Mouse (Mus musculus) left cerebral cortex, adult 18-20 months (tissue): Measurements from ENCODE around the gene Pdia6. TPM values are rescaled to one million over a fixed set of nuclear protein-coding genes. Genes with fewer than 3 reads are reported as not detected.

ENCODE experiments used
- DNase-seq, 2 experiments: peaks; one replicate each; pipeline ENCODE4 v3.0.0; 2021 to 2022; ENCODE audit warnings: low spot score in 2 of 2, mixed read lengths in 1 of 2
- total RNA-seq, 2 experiments: library from RNA; stranded (reverse); gene quantifications; 2 replicates each; pipeline ENCODE4 v1.2.3; 2021

The Pdia6 gene
- total RNA-seq, 2 experiments from 2014 or later = 144 to 148 TPM

DNA sequence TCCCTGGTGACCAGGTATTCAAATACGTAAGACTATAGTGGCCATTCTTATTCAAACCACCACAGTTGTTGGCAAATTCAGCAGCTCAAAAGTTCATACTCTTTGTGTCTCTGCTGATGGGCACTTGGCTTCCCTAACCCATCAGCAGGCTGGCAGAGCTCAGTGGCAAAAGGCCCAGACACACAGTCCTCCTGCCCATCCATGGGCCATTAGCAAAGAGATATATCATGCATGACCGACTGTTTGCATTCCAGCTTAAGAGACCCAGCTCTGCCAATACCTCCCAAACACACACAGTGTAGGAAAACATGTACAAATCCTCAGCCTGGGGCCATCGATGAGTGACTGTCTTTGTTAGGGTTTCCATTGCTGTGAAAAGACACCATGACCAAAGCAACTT lies 5.3 kb upstream of the Pdia6 start:
- DNase-seq = no peak

- no peak for DNase-seq
Measured at GRCm38 (mm10) chr12:17263881-17264280, 2.5 kb upstream of the Pdia6 start.

- no peak for DNase-seq
Measured at GRCm38 (mm10) chr12:17264826-17265225, 1.5 kb upstream of the Pdia6 start.

- DNase-seq = no peak
Measured at GRCm38 (mm10) chr12:17266673-17266990, 287 bp downstream of the Pdia6 start.

GRCm38 (mm10) chr12:17267316-17267715 lies 971 bp downstream of the Pdia6 start:
- DNase-seq = no peak

GRCm38 (mm10) chr12:17271272-17271671 lies 4.9 kb downstream of the Pdia6 start:
- no peak for DNase-seq

DNA sequence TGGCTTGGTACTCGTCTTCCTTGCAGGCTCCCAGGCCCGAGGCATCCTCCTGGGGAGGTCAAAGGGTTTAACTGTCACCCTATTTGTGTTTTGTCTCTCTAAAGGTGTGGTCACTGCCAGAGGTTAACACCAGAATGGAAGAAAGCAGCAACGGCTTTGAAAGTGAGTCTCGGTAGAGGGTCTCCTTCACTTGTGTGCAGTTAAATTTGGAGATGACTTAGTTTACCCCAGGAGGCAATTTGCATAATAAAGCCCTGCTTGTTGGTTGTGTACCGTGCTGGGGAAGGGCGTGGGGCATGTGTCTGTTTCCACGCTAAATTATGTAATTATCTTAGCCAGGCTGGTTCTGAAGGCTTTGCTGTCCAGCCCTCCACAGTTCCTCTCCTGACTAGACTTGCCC lies 7.5 kb downstream of the Pdia6 start:
- DNase-seq = no peak

DNA sequence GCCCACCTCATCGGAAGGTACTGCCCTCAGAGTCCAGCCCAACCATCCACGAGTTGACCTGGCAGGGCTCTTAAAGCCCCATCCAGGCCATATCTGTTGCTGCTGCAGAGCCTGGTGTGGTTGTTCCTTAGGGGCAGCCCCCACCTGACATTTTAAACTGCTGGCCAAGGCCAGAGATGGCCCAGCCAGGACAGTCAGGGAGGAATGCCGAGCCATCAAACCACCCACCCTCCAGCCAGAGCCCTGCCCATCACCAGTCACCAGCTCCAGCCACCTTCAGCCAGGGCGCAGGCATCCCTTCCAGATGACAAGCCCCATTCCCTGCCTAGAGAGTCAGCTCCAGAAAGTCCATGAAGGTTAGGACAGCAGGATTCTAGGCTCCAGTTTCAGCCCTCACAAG lies 22.2 kb downstream of the Pdia6 start:
- no peak for DNase-seq

- no peak for DNase-seq
Measured at GRCm38 (mm10) chr12:17289060-17289459, 22.7 kb downstream of the Pdia6 start.

GRCm38 (mm10) chr12:17289913-17290312 lies 23.6 kb downstream of the Pdia6 start:
- no peak for DNase-seq

- no peak for DNase-seq
Measured at GRCm38 (mm10) chr12:17290569-17290968, 24.2 kb downstream of the Pdia6 start.

DNA sequence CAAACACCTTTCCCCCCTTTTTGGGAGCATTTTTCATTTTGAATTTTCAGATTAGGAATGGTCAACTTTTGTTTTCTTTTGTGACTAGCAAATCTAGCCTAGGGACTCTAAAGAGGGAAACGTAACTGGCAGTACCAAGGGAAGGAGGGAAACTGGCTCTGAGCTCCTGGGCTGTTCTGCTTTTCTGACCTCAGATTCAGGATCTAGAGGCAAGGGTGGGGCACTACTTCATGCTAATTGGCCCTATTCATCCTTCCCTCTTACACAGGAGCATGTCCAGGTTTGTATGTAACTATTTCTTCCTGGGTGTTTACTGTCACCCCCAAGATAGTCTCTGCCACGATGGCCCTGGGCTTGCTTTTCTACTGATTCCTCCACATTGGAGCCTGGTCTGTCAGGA lies 30.6 kb downstream of the Pdia6 start:
- DNase-seq = no peak

GRCm38 (mm10) chr12:17299902-17300301 lies 33.6 kb downstream of the Pdia6 start:
- no peak for DNase-seq

DNA sequence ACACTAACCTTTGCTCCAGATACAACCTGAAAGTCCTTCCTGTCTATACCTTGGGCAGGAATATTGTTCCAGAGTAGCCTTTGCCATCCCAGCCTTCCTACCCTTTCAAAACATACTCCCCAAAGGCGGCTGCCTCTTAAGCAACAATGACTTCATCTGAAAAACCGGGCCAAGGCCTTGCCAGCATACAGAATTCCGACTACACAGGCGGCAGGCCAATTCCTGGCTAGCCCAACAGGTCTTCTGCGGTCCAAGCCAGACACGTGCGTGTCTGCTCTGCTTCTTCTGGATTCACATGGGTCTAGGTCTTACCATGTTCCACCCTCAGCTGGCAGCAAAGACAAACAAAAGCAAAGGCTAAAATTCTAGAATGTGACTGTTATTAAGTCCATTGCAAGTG lies 39.1 kb downstream of the Pdia6 start:
- DNase-seq = no peak

DNA sequence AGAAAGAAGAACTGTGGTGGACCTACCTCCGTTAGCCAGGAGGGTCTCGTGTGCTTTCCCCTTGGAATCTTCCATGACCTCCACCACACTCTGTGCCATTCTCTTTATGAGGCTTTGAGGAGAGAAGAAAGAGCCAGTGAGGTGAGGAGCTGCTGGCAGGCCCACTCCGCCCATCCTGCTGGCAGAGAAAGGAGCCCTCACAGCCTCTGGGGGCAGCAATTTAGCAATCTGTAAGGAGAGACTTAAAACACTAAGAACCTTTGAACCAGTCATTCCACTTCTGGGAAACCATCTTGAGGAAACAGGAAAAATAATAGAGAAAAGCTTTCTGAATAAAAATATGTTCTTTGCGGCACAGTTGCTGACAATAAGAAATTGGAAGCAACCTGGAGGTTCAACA lies 41.9 kb downstream of the Pdia6 start:
- DNase-seq = no peak

- no peak for DNase-seq
Measured at GRCm38 (mm10) chr12:17310852-17311839, 44.8 kb downstream of the Pdia6 start.

DNA sequence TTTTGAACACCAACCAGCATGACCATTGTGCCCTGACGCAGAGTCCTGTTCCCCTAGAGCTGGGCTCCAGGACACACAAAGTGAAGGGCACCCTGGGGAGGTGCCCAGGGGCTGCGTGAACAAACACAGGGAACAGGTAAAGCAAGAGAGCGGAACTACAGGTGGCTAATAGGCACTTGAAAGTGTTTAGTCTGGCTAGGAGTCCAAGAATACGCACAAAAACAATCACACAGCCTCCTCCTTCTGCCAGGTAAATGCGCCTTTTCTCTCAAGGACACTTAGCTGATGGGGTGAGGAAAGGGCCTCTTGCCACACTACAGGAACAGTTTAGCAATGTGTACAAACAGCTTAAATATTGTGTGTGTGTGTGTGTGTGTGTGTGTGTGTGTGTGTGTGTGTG lies 49.8 kb downstream of the Pdia6 start:
- no peak for DNase-seq

DNA sequence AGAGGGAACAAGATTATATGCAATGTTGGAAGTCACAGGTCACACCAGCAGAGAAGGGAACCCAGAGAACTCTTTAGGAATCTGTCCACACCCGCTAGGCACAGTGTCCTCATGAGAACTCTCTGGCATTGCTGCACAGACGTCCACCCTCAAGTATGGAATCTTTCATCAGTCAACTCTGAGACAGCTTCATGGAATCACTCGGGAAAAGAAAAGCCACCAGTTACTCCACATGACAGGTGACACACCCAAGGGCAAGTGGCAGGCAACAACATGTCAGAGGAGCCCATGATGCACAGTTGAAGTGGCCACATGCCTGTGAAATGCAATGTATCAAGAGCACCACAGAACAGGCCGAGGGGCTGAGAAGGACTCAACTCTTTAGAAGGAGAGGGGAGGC lies 51.6 kb downstream of the Pdia6 start:
- no peak for DNase-seq

DNA sequence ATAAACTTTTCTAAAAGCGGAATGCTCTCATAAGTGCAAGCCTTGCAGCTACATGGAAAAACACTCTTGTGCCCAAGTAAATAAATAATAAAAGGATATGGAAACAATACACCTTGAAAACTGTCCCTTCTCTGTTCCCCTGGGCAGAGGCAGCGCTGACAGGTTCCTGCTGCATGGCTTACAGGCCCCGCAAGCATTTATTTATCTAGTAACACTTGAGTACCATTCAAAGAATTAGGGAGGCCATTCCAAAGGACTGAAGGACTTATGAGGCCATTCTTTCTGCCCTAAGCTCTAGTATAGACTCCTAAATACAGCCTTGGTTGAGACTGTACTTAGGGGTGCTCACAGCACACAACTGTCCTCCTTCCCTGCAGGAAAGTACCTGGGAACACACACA lies 52.1 kb downstream of the Pdia6 start:
- DNase-seq = no peak

DNA sequence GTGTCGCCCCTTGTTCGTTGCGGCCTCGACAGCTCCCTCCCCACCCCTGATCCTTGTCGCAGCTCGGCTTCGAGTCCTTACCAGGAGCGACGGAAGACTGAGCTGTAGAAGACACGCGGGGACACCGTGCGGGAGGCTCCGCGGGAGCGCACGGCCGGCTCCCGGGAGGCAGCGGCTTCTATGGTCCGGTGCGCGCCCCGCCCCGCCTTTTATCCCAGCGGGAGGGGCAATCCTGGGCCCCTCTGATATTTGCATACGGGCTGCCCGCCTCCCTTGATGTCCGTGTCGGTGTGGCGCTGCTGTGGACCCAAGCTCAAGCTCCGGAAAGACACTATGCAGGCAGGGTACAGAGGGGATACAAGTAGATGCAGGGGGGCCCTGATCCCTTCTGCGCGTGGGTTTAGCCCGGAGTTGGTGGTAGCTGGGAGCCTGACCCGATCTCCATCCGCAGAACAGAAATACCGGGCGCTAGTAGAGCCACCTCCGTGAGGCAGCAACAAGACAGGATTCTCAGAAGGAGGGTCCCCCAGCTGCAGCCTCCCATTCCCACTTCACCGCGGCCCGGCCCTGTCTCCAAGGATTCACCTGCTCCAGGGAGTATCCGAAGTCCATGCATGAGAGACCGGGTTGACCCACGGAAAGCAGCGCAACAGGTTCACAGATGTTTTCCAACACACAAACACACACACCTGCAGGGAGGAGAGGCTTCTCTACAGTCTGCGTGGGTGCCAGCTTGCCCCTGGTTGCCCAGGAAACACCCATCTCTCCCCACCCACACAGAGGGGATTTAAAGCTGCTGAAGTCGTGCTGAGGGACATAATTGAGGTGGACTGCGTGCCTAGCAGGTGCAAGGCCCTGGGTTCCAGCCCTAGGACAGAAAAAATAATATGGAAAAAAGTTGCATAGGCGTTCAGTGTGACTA lies 58.5 kb downstream of the Pdia6 start:
- peak in 1 of 2 experiments; percentile 16 for DNase-seq

GRCm38 (mm10) chr12:17329259-17329658 lies 62.9 kb downstream of the Pdia6 start, which contains the start of gene Atp6v1c2:
TSS of gene Atp6v1c2 (minus strand) at chr12:17329359.
- no peak for DNase-seq

DNA sequence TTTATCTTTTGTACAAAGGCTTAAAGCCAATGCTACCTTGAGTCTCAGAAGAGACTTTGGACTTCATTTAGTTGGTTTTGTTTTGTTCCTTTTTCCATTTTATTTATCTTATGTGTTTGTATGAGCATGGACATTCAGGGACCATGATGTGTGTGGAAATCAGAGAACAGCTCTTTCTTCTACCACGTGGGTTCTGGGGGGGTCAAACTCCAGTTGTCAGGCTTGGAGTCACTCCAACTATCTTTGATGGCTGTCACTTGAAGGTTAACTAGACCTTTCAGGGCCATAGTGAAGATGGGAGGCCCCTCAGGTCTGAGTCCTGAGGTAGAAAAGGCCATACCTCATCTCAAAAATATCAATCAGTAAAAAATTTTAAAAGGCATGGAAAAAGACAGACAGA lies 67.1 kb downstream of the Pdia6 start:
- DNase-seq = no peak
